Mouse (Mus musculus): ENCODE results near the gene Atpaf1. TPM values are rescaled to one million over a fixed set of nuclear protein-coding genes. Genes with fewer than 3 reads are reported as not detected.
A peak's percentile ranks its signal among the peaks of the same experiment; 100 is the strongest.

The Atpaf1 gene
- polyA plus RNA-seq, 1 experiment from 2014 or later = 60.8 TPM

DNA sequence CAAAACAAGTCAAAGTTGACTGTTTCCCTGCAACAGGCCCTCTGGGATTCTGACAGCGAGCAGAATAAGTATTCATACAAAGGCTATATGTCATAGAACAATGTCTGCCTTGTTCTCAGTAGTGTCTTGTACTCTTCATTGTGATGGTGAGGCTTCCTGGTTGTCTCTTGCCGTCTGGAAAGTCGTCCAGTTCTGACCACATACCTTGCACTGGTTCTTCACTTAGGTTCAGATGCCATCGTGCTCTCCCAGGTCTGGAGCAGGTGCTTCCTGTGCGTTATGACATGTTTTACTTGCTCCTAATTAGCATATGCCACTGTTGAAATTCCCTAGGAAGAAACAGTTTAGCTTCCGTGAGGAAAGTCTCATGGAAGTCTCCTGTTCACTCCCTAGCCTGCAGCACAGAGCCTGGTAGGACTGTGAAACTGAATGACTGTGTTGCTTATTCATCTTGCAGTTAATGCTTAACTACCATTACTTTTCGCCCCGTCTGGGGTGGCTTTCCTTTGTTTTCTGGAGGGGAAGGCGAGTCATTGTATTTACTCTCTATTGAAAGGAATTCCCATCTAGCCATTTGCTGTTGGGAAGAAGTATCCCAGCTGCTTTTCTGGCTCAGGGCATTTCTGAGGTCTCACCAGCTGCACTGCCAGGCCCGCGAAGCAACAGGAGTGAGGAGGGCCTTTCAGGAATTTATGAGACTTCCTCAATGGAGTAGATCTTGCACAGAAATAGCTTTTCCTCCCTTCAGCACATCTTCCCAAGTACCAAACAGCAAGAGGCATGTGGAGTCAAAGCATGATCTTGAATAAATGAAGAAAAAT, 16.8 kb upstream of the Atpaf1 start:
- Histone ChIP-seq H3K36me3 (peaks cover 67% of the 10 kb centered on the region), H3K9ac (no peak overlapping the region)

DNA sequence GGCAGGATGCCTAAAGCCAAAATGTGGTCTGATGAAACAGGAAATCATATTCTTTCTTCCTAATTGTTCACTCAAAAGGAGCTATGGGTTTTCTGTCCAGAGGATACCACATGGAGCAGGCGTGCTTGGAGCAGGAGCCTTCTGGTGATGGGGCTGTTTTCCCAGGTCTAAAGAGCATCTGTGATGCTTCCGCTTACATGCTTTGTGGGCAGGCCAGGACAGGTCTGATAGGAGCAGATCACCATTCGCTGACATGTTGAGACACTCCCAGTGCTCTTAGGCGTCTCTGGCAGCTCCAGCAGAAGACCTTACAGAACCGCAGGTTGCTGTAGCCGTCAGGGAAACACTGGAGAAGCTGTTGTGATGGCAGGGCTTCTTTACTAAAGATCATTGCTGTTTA, 9.6 kb upstream of the Atpaf1 start:
- Histone ChIP-seq H3K27me3 (no peaks in the 10 kb centered on the region), H3K9me3 (no peaks in the 10 kb centered on the region), H3K36me3 (peaks cover 52% of the 10 kb centered on the region), H3K4me2 (replicated peaks) (no peak overlapping the region), H3K4me1 (no peaks in the 10 kb centered on the region), H3K4me3 (no peak overlapping the region), H3K27ac (no peak overlapping the region), H3K9ac (no peak overlapping the region)
- whole genome bisulfite sequencing = 84% methylated on average over 6 of the region's 6 CpGs
- no peak for ATAC-seq (ENCODE audit: low FRiP score, low read depth)

More for the DNA sequence above, 16.8 kb upstream of the Atpaf1 start:
- no peaks in the 10 kb centered on the region for H3K9me3 ChIP-seq
- no peak overlapping the region for H3K4me2 ChIP-seq (replicated peaks)
- H3K27me3 ChIP-seq = no peaks in the 10 kb centered on the region
- H3K27ac ChIP-seq = no peak overlapping the region
- no peak overlapping the region for H3K4me3 ChIP-seq
- H3K4me1 ChIP-seq = no peaks in the 10 kb centered on the region
- 67% methylated on average over 11 of the region's 11 CpGs for WGBS
- no peak for ATAC-seq (ENCODE audit: low FRiP score, low read depth)

- 91% methylated on average over 2 of the region's 2 CpGs for WGBS
- Histone ChIP-seq H3K9me3 (no peaks in the 10 kb centered on the region), H3K4me3 (no peak overlapping the region), H3K4me2 (replicated peaks) (no peak overlapping the region), H3K27me3 (no peaks in the 10 kb centered on the region), H3K4me1 (no peaks in the 10 kb centered on the region), H3K27ac (no peak overlapping the region), H3K9ac (no peak overlapping the region), H3K36me3 (peaks cover 42% of the 10 kb centered on the region)
- ATAC-seq (ENCODE audit: low FRiP score, low read depth) = no peak
These were observed 7.0 kb upstream of the Atpaf1 start for GRCm38 (mm10) chr4:115777627-115778026.

GRCm38 (mm10) chr4:115780269-115780668, 4.3 kb upstream of the Atpaf1 start:
- ATAC-seq (ENCODE audit: low FRiP score, low read depth) = no peak
- no peak overlapping the region for H3K4me2 ChIP-seq (replicated peaks)
- no peaks in the 10 kb centered on the region for H3K9me3 ChIP-seq
- peaks cover 7% of the 10 kb centered on the region for H3K4me1 ChIP-seq
- H3K27me3 ChIP-seq = no peaks in the 10 kb centered on the region
- 54% methylated on average over 6 of the region's 6 CpGs for WGBS
- no peak overlapping the region for H3K9ac ChIP-seq
- no peak overlapping the region for H3K4me3 ChIP-seq
- no peak overlapping the region for H3K27ac ChIP-seq
- peaks cover 21% of the 10 kb centered on the region for H3K36me3 ChIP-seq

- Histone ChIP-seq H3K4me1 (peaks cover 14% of the 10 kb centered on the region), H3K9ac (no peak within 1 kb of the TSS), H3K27ac (no peak within 1 kb of the TSS), H3K36me3 (peaks cover 21% of the 10 kb centered on the region), H3K4me3 (no peak within 1 kb of the TSS), H3K4me2 (replicated peaks) (no peak within 1 kb of the TSS), H3K27me3 (no peaks in the 10 kb centered on the region), H3K9me3 (no peaks in the 10 kb centered on the region)
- no peak for ATAC-seq (ENCODE audit: low FRiP score, low read depth)
- 82% methylated on average over 3 of the region's 3 CpGs for WGBS
These were observed 3.7 kb upstream of the Atpaf1 start, which contains the start of gene Tex38 for GRCm38 (mm10) chr4:115780918-115781317. Tex38 (minus strand) TSS chr4:115781018.

- H3K9ac ChIP-seq = no peak overlapping the region
- peaks cover 11% of the 10 kb centered on the region for H3K36me3 ChIP-seq
- H3K27ac ChIP-seq = no peak overlapping the region
- no peaks in the 10 kb centered on the region for H3K27me3 ChIP-seq
- WGBS = 86% methylated on average over 5 of the region's 5 CpGs
- no peak for ATAC-seq (ENCODE audit: low FRiP score, low read depth)
- no peak overlapping the region for H3K4me2 ChIP-seq (replicated peaks)
- H3K4me1 ChIP-seq = peaks cover 15% of the 10 kb centered on the region
- no peak overlapping the region for H3K4me3 ChIP-seq
- H3K9me3 ChIP-seq = no peaks in the 10 kb centered on the region
These were observed 2.4 kb upstream of the Atpaf1 start for GRCm38 (mm10) chr4:115782026-115782805.

DNA sequence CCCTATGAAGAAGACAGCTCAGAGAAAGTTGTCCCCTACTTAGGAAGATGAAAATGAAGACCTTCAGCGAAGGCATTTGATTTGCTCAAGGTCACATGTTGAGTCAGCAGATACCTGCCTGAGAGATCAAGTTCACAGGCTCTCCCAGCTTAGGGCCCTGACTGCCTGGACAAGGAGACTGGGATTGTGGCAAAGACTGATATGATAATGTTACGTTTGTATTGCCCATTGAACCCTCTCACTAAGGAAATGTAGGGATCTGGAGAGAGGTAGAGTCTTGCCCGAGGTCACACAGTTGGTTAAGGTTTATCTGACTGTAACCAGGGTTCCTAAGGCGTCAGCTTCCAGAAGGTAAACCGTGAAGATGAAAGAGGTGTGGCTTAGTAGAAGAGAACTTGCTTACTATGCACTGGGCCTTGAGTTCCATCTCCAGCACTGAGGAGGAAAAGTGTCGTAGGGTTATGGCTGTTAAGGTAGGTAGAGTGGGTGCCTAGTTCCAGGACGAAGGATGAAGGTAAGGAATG, 961 bp downstream of the Atpaf1 start:
- Histone ChIP-seq H3K4me2 (replicated peaks) (peak overlapping the region; percentile 80), H3K4me3 (peak overlapping the region; percentile 77), H3K9ac (peak overlapping the region; percentile 85), H3K27ac (no peak overlapping the region), H3K9me3 (no peaks in the 10 kb centered on the region), H3K4me1 (peaks cover 15% of the 10 kb centered on the region), H3K27me3 (no peaks in the 10 kb centered on the region), H3K36me3 (peaks cover 17% of the 10 kb centered on the region)
- ATAC-seq (ENCODE audit: low FRiP score, low read depth) = 0 out of 2 replicates have a peak, but pooled peaks have one; percentile 1
- WGBS = 59% methylated on average over 7 of the region's 7 CpGs

DNA sequence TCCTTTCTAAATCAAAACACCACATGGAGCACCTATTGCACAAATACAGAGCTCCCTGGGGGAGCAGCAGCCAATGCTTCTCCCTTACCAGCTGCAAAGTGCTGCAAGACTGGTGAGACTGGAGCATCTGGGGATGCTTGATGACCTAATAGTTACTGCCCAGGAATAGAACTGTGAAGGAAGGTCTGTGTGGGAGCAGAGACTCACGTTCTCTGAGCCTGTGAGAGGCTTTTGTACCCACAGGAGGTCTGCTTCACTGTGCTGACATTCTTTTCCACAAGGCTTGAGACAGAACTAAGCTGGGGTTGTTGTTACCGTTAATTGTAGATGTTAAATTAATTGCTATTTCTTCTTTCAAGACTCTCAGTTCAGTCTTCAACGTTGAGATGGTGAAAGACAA, 6.3 kb downstream of the Atpaf1 start:
- no peak overlapping the region for H3K9ac ChIP-seq
- no peak overlapping the region for H3K4me2 ChIP-seq (replicated peaks)
- peaks cover 41% of the 10 kb centered on the region for H3K36me3 ChIP-seq
- ATAC-seq (ENCODE audit: low FRiP score, low read depth) = no peak
- peaks cover 12% of the 10 kb centered on the region for H3K4me1 ChIP-seq
- no peaks in the 10 kb centered on the region for H3K9me3 ChIP-seq
- H3K27ac ChIP-seq = no peak overlapping the region
- H3K4me3 ChIP-seq = no peak overlapping the region
- no peaks in the 10 kb centered on the region for H3K27me3 ChIP-seq
- 74% methylated on average over 3 of the region's 3 CpGs for WGBS

GRCm38 (mm10) chr4:115795360-115795759, 10.7 kb downstream of the Atpaf1 start:
- no peaks in the 10 kb centered on the region for H3K27me3 ChIP-seq
- H3K4me2 ChIP-seq (replicated peaks) = no peak overlapping the region
- no peaks in the 10 kb centered on the region for H3K9me3 ChIP-seq
- no peak overlapping the region for H3K27ac ChIP-seq
- ATAC-seq (ENCODE audit: low FRiP score, low read depth) = peak; percentile 88
- 18% methylated on average over 3 of the region's 3 CpGs for WGBS
- H3K36me3 ChIP-seq = peaks cover 66% of the 10 kb centered on the region
- peaks cover 13% of the 10 kb centered on the region for H3K4me1 ChIP-seq
- no peak overlapping the region for H3K9ac ChIP-seq
- no peak overlapping the region for H3K4me3 ChIP-seq

- peaks cover 10% of the 10 kb centered on the region for H3K4me1 ChIP-seq
- H3K9ac ChIP-seq = no peak overlapping the region
- no peak overlapping the region for H3K4me2 ChIP-seq (replicated peaks)
- H3K27ac ChIP-seq = no peak overlapping the region
- WGBS = 89% methylated on average over 3 of the region's 3 CpGs
- no peak overlapping the region for H3K4me3 ChIP-seq
- peaks cover 66% of the 10 kb centered on the region for H3K36me3 ChIP-seq
- no peaks in the 10 kb centered on the region for H3K9me3 ChIP-seq
- no peak for ATAC-seq (ENCODE audit: low FRiP score, low read depth)
- no peaks in the 10 kb centered on the region for H3K27me3 ChIP-seq
These were observed 15.4 kb downstream of the Atpaf1 start for GRCm38 (mm10) chr4:115799981-115800380.

- Histone ChIP-seq H3K9me3 (no peaks in the 10 kb centered on the region), H3K4me2 (replicated peaks) (no peak overlapping the region), H3K4me1 (no peaks in the 10 kb centered on the region), H3K36me3 (peaks cover 51% of the 10 kb centered on the region), H3K27ac (no peak overlapping the region), H3K27me3 (no peaks in the 10 kb centered on the region), H3K9ac (no peak overlapping the region), H3K4me3 (no peak overlapping the region)
- no peak for ATAC-seq (ENCODE audit: low FRiP score, low read depth)
- WGBS = 85% methylated on average over 4 of the region's 4 CpGs
These were observed 27.7 kb downstream of the Atpaf1 start for GRCm38 (mm10) chr4:115812326-115812725.

- H3K27ac ChIP-seq = no peak overlapping the region
- H3K4me2 ChIP-seq (replicated peaks) = no peak overlapping the region
- H3K36me3 ChIP-seq = peaks cover 54% of the 10 kb centered on the region
- no peaks in the 10 kb centered on the region for H3K27me3 ChIP-seq
- no peaks in the 10 kb centered on the region for H3K9me3 ChIP-seq
- no peak for ATAC-seq (ENCODE audit: low FRiP score, low read depth)
- WGBS = 93% methylated on average over 5 of the region's 5 CpGs
- no peaks in the 10 kb centered on the region for H3K4me1 ChIP-seq
- no peak overlapping the region for H3K9ac ChIP-seq
- H3K4me3 ChIP-seq = no peak overlapping the region
These were observed 31.0 kb downstream of the Atpaf1 start for GRCm38 (mm10) chr4:115815606-115816005.

Measured in limb, embryonic 13.5 days (tissue).